Mouse (Mus musculus) G1E (cell line): ENCODE data around the gene Thbd. TPM values are rescaled to one million over a fixed set of nuclear protein-coding genes. Genes with fewer than 3 reads are reported as not detected.

Experiments used
- ATAC-seq: 2 replicates; pipeline ENCODE4 v1.8.0; 2016; ENCODE audit warnings: mild to moderate bottlenecking; ENCODE audit not compliant: insufficient number of reproducible peaks, poor library complexity, low FRiP score, severe bottlenecking; ENCODE audit errors: extremely low read depth
- DNase-seq: peaks from one replicate; pipeline ENCODE4 v3.0.0; 2012; ENCODE audit warnings: low spot score
- H3K27me3 ChIP-seq: 2 replicates; pipeline ENCODE4 v1.6.1; 2012; ENCODE audit warnings: mild to moderate bottlenecking, low read length, inconsistent platforms; ENCODE audit not compliant: insufficient read depth
- H3K36me3 ChIP-seq: replicated peaks from 2 replicates; pipeline ENCODE3; 2012; ENCODE audit warnings: mild to moderate bottlenecking, inconsistent platforms
- H3K4me1 ChIP-seq: 2 replicates; pipeline ENCODE4 v1.6.1; 2012; ENCODE audit warnings: low read depth, low read length, inconsistent platforms, mixed read lengths; ENCODE audit not compliant: insufficient read depth
- H3K4me3 ChIP-seq: 2 replicates; pipeline ENCODE4 v1.5.1; 2012; ENCODE audit warnings: low read depth, mild to moderate bottlenecking, inconsistent platforms, low read length, moderate library complexity, mixed read lengths
- H3K9me3 ChIP-seq: replicated peaks from 2 replicates; pipeline ENCODE4 v1.6.1; 2012; ENCODE audit warnings: inconsistent platforms
- CTCF ChIP-seq: IDR thresholded peaks from 2 replicates; pipeline ENCODE4 v1.5.1; 2012; ENCODE audit warnings: low read depth, low read length, inconsistent platforms, mixed read lengths
- GATA1 ChIP-seq: IDR thresholded peaks from 2 replicates; pipeline ENCODE4 v1.6.1; 2012; ENCODE audit warnings: borderline replicate concordance, low read length, inconsistent platforms, mixed read lengths
- GATA2 ChIP-seq: IDR thresholded peaks from 2 replicates; pipeline ENCODE4 v1.6.1; 2012; ENCODE audit warnings: low read depth, low read length, inconsistent platforms, borderline replicate concordance
- POLR2AphosphoS5 ChIP-seq: IDR thresholded peaks from 2 replicates; pipeline ENCODE4 v1.6.1; 2012; ENCODE audit warnings: low read depth, low read length, inconsistent platforms; ENCODE audit not compliant: insufficient replicate concordance
- TAL1 ChIP-seq: conservative IDR thresholded peaks from 2 replicates; pipeline ENCODE4 v1.6.1; 2012; ENCODE audit warnings: low read depth, low read length, inconsistent platforms, mixed read lengths
- polyA plus RNA-seq: library from polyadenylated mRNA; stranded (reverse); fragments of >175 nt; gene quantifications from 2 replicates; pipeline ENCODE4 v1.2.3, GENCODE M21; 2012
- total RNA-seq, 2 experiments: library from RNA; stranded (forward) in 1 of 2; stranded (reverse) in 1 of 2; fragments of 200-1000 nt in 1 of 2; fragments of >200 nt in 1 of 2; fragmentation: Nextera tagmentation in 1 of 2; gene quantifications; 2 replicates each; pipeline ENCODE4 v1.2.3; 2014 to 2017

Thbd gene
- total and polyA plus RNA-seq, 3 experiments = not detected

GRCm38 (mm10) chr2:148449659-148450058, 41.7 kb upstream of the Thbd start:
- TF ChIP-seq TAL1 (no peak), GATA1 (no peak), POLR2AphosphoS5 (no peak), CTCF (no peak), GATA2 (no peak)
- Histone ChIP-seq H3K27me3 (no peaks in the 10 kb centered on the region), H3K9me3 (peaks cover 35% of the 10 kb centered on the region), H3K36me3 (no peaks in the 10 kb centered on the region), H3K4me3 (no peak overlapping the region), H3K4me1 (no peaks in the 10 kb centered on the region)
- no peak for ATAC-seq
- DNase-seq = no peak

- H3K36me3 ChIP-seq = no peaks in the 10 kb centered on the region
- H3K4me3 ChIP-seq = no peak overlapping the region
- DNase-seq (no peak), ATAC-seq (no peak)
- H3K9me3 ChIP-seq = peaks cover 49% of the 10 kb centered on the region
- no peaks in the 10 kb centered on the region for H3K4me1 ChIP-seq
- no peak for TF ChIP-seq TAL1
- TF ChIP-seq GATA2 = no peak
- no peak for TF ChIP-seq GATA1
- TF ChIP-seq POLR2AphosphoS5 = no peak
- TF ChIP-seq CTCF = no peak
- no peaks in the 10 kb centered on the region; the same call in 1 of the 2 replicates for H3K27me3 ChIP-seq
Measured at GRCm38 (mm10) chr2:148446446-148446845, 38.5 kb upstream of the Thbd start.

GRCm38 (mm10) chr2:148445616-148446015, 37.6 kb upstream of the Thbd start:
- H3K4me3 ChIP-seq = no peak overlapping the region
- TF ChIP-seq POLR2AphosphoS5 (no peak), TAL1 (no peak), GATA2 (no peak), CTCF (no peak), GATA1 (no peak)

GRCm38 (mm10) chr2:148444472-148444871, 36.5 kb upstream of the Thbd start:
- Histone ChIP-seq H3K27me3 (no peaks in the 10 kb centered on the region; the same call in 1 of the 2 replicates), H3K9me3 (peaks cover 45% of the 10 kb centered on the region), H3K4me1 (no peaks in the 10 kb centered on the region), H3K36me3 (no peaks in the 10 kb centered on the region), H3K4me3 (no peak overlapping the region)
- DNase-seq = no peak
- no peak for TF ChIP-seq CTCF
- no peak for TF ChIP-seq POLR2AphosphoS5
- no peak for ATAC-seq

More at GRCm38 (mm10) chr2:148445616-148446015, 37.6 kb upstream of the Thbd start:
- peaks cover 51% of the 10 kb centered on the region for H3K9me3 ChIP-seq
- DNase-seq = no peak
- H3K27me3 ChIP-seq = no peaks in the 10 kb centered on the region; the same call in 1 of the 2 replicates
- H3K36me3 ChIP-seq = no peaks in the 10 kb centered on the region
- no peaks in the 10 kb centered on the region for H3K4me1 ChIP-seq
- ATAC-seq = no peak

GRCm38 (mm10) chr2:148443249-148443958, 35.4 kb upstream of the Thbd start, which contains the start of gene Cd93:
Gene Cd93, minus strand, starts transcription at chr2:148443563.
- DNase-seq = no peak
- no peak for TF ChIP-seq GATA1
- TF ChIP-seq POLR2AphosphoS5 = no peak
- no peak for TF ChIP-seq CTCF
- TF ChIP-seq TAL1 = no peak
- no peak for TF ChIP-seq GATA2
- H3K4me1 ChIP-seq = no peaks in the 10 kb centered on the region
- no peak for ATAC-seq
- peaks cover 46% of the 10 kb centered on the region for H3K9me3 ChIP-seq
- no peaks in the 10 kb centered on the region; the same call in 1 of the 2 replicates for H3K27me3 ChIP-seq
- H3K4me3 ChIP-seq = no peak within 1 kb of the TSS
- no peaks in the 10 kb centered on the region for H3K36me3 ChIP-seq

- no peaks in the 10 kb centered on the region; the same call in 1 of the 2 replicates for H3K27me3 ChIP-seq
- DNase-seq = no peak
- H3K4me3 ChIP-seq = no peak overlapping the region
Measured at GRCm38 (mm10) chr2:148442710-148443109, 34.7 kb upstream of the Thbd start.

More at GRCm38 (mm10) chr2:148442710-148443109, 34.7 kb upstream of the Thbd start:
- Histone ChIP-seq H3K36me3 (no peaks in the 10 kb centered on the region), H3K9me3 (peaks cover 51% of the 10 kb centered on the region), H3K4me1 (no peaks in the 10 kb centered on the region)
- no peak for ATAC-seq
- TF ChIP-seq POLR2AphosphoS5 (no peak), TAL1 (no peak), GATA1 (no peak), CTCF (no peak), GATA2 (no peak)
